Mouse (Mus musculus): ENCODE results near the gene BC005537.

DNA sequence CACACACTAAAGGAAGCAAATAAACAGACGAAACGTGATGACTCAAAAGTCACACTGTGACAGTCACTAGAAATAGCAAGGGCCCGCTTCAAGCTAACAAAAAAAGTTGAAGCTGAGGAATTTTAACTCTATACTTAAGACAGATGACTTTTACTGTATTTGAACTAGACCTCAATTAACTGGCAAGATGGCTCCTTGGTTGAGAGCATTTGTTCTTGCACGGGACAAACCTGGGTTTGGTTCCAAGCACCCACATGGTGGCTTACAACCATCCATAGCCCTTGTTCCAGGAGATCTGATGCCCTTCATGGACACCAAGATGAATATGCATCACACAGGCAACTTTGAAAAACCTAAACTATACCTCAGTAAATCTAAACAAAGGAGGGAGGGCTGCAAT lies 39.2 kb upstream of the BC005537 start:
- TF ChIP-seq CTCF (IDR thresholded peaks at IDR 0.05; ENCODE audit: low read depth) (no peak), EP300 (IDR thresholded peaks at IDR 0.05; ENCODE audit: low read depth) (no peak)
